In the genomic region with DNA sequence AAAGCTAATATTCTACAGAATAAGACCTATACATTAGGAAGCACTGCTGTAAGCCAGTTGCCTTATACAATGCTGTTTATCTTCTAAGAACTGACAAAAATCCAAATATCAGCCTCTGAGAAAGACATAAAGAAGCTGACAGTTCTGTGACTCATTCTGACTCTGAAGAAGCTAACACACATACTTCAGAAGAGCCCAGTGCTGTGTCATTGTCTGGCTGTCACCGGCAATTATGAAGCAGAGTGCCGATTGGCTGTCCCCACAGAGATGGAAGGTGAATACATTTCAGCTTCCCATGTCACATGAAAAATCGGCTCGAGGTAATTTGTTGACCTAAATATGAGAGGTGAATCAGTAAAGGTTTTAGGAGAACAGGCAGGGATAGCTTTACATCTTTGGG, we compare ENCODE assay signal across 23 mouse cellular contexts. TPM values are rescaled to one million over a fixed set of nuclear protein-coding genes. Genes with fewer than 3 reads are reported as not detected.
DNase-seq lines count a peak whose midpoint lies in the region; ATAC-seq lines count a peak whose summit lies in the region.
"Had no signal": no experiment of that assay in that cellular context is flagged by ENCODE, and none has a peak within 500 bp of the region (broad histone marks: within the 10 kb centered on the region; RNA-seq: fewer than 3 reads in every experiment).

No protein-coding gene starts in this region.

- no peaks in the 10 kb centered on the region for H3K27me3 ChIP-seq in heart, embryonic 10.5 days (ENCODE audit: insufficient read depth, poor library complexity, severe bottlenecking)
- no peaks in the 10 kb centered on the region for H3K27me3 ChIP-seq in kidney, embryonic 14.5 days (ENCODE audit: control insufficient read depth, insufficient read depth, low read length)
- H3K27me3 ChIP-seq: CH12.LX; embryonic facial prominence, embryonic 12.5 days; forebrain, embryonic 13.5 days; forebrain, embryonic 15.5 days had no signal

- H3K9me3 ChIP-seq in heart, embryonic 10.5 days = no peaks in the 10 kb centered on the region
- no peaks in the 10 kb centered on the region for H3K9me3 ChIP-seq in kidney, embryonic 14.5 days (ENCODE audit: control insufficient read depth, low read length)
- H3K9me3 ChIP-seq: embryonic facial prominence, embryonic 10.5 days; embryonic facial prominence, embryonic 12.5 days; forebrain, embryonic 15.5 days; G1E had no signal

- WGBS in heart, embryonic 10.5 days = 90% methylated on average over 4 of the region's 4 CpGs
- 92% methylated on average over 4 of the region's 4 CpGs for WGBS in kidney, embryonic 14.5 days

- H3K9ac ChIP-seq in kidney, embryonic 14.5 days (ENCODE audit: low read depth, low read length) = no peak overlapping the region
- H3K9ac ChIP-seq: embryonic facial prominence, embryonic 12.5 days; forebrain, embryonic 13.5 days; forebrain, embryonic 15.5 days; forebrain, postnatal 0 days had no signal

- ATAC-seq in kidney, embryonic 14.5 days (ENCODE audit: low FRiP score, low TSS enrichment) = no peak
- ATAC-seq: CD4-positive, CD25-positive, alpha-beta regulatory T cell, adult 4 months; forebrain, embryonic 13.5 days; forebrain, embryonic 15.5 days; forebrain, postnatal 0 days had no signal

- DNase-seq in heart, adult 11 months = peak; percentile 42
- DNase-seq in heart, embryonic 10.5 days (ENCODE audit: low spot score) = no peak
- DNase-seq in Muller cell, postnatal 12 days (ENCODE audit: inconsistent ontology term) = peak; percentile 84
- peak; percentile 45 for DNase-seq in retina, embryonic 14.5 days (ENCODE audit: low spot score)
- DNase-seq in adipocyte (ENCODE audit: low spot score) = no peak
- DNase-seq in cerebellum, adult 8-10 months = no peak
- DNase-seq: adrenal gland, postnatal 10 days; adrenal gland, postnatal 25 days; B cell, adult 2 months; cerebellum, adult 11 months; cerebellum, adult 18-20 months; cerebellum, adult 9-10 months; cerebellum, postnatal 10 days; cerebellum, postnatal 25 days; forebrain, postnatal 0 days had no signal

- H3K4me1 ChIP-seq in heart, embryonic 10.5 days = no peaks in the 10 kb centered on the region
- H3K4me1 ChIP-seq in kidney, embryonic 14.5 days (ENCODE audit: control insufficient read depth, insufficient read depth, low read length) = no peaks in the 10 kb centered on the region
- H3K4me1 ChIP-seq: embryonic facial prominence, embryonic 10.5 days; embryonic facial prominence, embryonic 12.5 days; forebrain, embryonic 13.5 days; forebrain, embryonic 15.5 days had no signal

- no peak overlapping the region for H3K4me3 ChIP-seq in heart, embryonic 10.5 days
- no peak overlapping the region for H3K4me3 ChIP-seq in kidney, embryonic 14.5 days (ENCODE audit: low read length)
- H3K4me3 ChIP-seq: embryonic facial prominence, embryonic 10.5 days; embryonic facial prominence, embryonic 12.5 days; forebrain, embryonic 13.5 days; forebrain, embryonic 15.5 days had no signal

- no peak overlapping the region for H3K4me2 ChIP-seq in kidney, embryonic 14.5 days (replicated peaks; ENCODE audit: low read depth, low read length)
- H3K4me2 ChIP-seq: embryonic facial prominence, embryonic 12.5 days; forebrain, embryonic 13.5 days; forebrain, embryonic 15.5 days had no signal

- H3K27ac ChIP-seq in heart, embryonic 10.5 days = no peak overlapping the region
- H3K27ac ChIP-seq in kidney, embryonic 14.5 days (ENCODE audit: low read depth, low read length) = no peak overlapping the region
- H3K27ac ChIP-seq: embryonic facial prominence, embryonic 10.5 days; embryonic facial prominence, embryonic 12.5 days; forebrain, embryonic 13.5 days; forebrain, embryonic 15.5 days had no signal

- H3K36me3 ChIP-seq in heart, embryonic 10.5 days = no peaks in the 10 kb centered on the region
- no peaks in the 10 kb centered on the region for H3K36me3 ChIP-seq in kidney, embryonic 14.5 days (ENCODE audit: control insufficient read depth, insufficient read depth, low read length)
- H3K36me3 ChIP-seq: embryonic facial prominence, embryonic 10.5 days; embryonic facial prominence, embryonic 12.5 days; forebrain, embryonic 15.5 days; G1E had no signal

RNA-seq across cellular contexts. Expression of a gene that starts 24.9 kb away (rescaled TPM):
- 2.3 and 2.8 TPM in 2 replicates for polyA plus RNA-seq in heart, embryonic 10.5 days (2016; fragmentation: Nextera tagmentation; extraction: Ambion mirVana)
- 0.20 and 0.30 TPM in 2 replicates for polyA plus RNA-seq in kidney, embryonic 14.5 days (2014; fragmentation: Nextera tagmentation; extraction: Ambion mirVana)
- polyA plus RNA-seq: CD4-positive, CD25-positive, alpha-beta regulatory T cell, adult 4 months; G1E had no signal

Comparison
In these comparisons a context has a peak if more than half of its experiments do, and no peak if none do; other contexts are left out.
1. DNase-seq: peak in heart, adult 11 months (single experiment), Muller cell, postnatal 12 days (single experiment) and retina, embryonic 14.5 days (single experiment); none in heart, embryonic 10.5 days (single experiment), adipocyte (single experiment) and cerebellum, adult 8-10 months (single experiment).